Mouse (Mus musculus): ENCODE results near the gene Dusp16.

GRCm38 (mm10) chr6:134804736-134805277, 12.4 kb upstream of the Dusp16 start:
- TF ChIP-seq POLR2A (IDR thresholded peaks at IDR 0.05; ENCODE audit: low read depth, low read length) = no peak
- TF ChIP-seq CTCF (IDR thresholded peaks at IDR 0.05; ENCODE audit: borderline replicate concordance, insufficient read depth, low read length) = no peak

Measured in embryonic fibroblast, embryonic 13.5 days (primary cell).